Mouse (Mus musculus) olfactory bulb, adult 2 months (tissue): ENCODE data around the gene Os9.

Experiments
- CTCF ChIP-seq: fragments of 200-500 bp; IDR thresholded peaks from 2 replicates; pipeline ENCODE4 v1.5.1; 2012; ENCODE audit warnings: low read depth, mild to moderate bottlenecking, low read length, moderate library complexity; ENCODE audit not compliant: insufficient read depth
- POLR2A ChIP-seq: fragments of 200-500 bp; IDR thresholded peaks from 2 replicates; pipeline ENCODE4 v1.6.1; 2012; ENCODE audit warnings: mild to moderate bottlenecking, low read depth, low read length, moderate library complexity; ENCODE audit not compliant: insufficient read depth

- TF ChIP-seq CTCF, result no peak
- TF ChIP-seq POLR2A, result no peak
Observed at GRCm38 (mm10) chr10:127073981-127074380, 47.0 kb downstream of the Os9 start.
